Mouse (Mus musculus) cerebellum, adult 8-10 months (tissue): ENCODE results near the gene Etnk1.
"Not testable (repeated sequence)": the region's sequence is repeated elsewhere in the genome, so short reads cannot be mapped to it uniquely, and the experiment has no call there.

Experiments used
- DNase-seq: peaks from one replicate; pipeline ENCODE4 v3.0.0; 2022

The Etnk1 gene

DNA sequence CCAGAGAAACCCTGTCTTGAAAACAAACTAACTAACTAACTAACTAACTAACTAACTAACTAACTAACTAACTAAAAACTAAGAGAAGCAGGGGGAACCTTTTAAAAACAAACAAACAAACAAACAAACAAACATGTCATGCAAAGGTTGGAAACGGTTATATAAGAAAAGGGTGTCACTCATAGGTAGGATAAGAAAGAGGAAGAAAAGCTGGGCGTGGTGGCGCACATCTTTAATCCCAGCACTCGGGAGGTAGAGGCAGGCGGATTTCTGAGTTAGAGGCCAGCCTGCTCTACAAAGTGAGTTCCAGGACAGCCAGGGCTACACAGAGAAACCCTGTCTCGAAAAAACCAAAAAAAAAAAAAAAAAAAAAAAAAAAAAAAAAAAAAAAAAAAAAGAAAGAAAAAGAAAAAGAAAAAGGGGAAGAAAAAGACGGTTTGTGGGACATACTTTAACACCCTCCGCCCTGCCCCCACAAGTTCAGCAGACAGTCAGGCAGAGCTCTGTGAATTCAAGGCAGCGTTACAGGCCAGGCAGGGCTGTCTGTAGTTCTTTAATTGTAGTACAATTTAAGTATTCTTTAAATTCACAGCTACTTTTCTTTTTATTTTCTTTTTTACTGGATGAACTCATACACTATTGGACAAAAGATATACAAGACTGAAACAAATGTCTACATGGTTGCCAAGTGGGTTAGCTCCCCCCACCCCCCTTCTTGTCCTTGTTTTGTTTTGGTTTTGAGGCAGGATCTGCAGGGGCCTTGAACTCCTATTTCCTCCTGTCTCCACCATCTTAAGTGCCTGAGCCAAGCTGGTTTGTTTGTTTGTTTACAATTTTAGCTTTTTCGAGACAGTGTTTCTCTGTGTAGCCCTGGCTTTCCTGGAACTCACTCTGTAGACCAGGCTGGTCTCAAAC lies 15.7 kb upstream of the Etnk1 start:
- DNase-seq = not testable (repeated sequence)

DNA sequence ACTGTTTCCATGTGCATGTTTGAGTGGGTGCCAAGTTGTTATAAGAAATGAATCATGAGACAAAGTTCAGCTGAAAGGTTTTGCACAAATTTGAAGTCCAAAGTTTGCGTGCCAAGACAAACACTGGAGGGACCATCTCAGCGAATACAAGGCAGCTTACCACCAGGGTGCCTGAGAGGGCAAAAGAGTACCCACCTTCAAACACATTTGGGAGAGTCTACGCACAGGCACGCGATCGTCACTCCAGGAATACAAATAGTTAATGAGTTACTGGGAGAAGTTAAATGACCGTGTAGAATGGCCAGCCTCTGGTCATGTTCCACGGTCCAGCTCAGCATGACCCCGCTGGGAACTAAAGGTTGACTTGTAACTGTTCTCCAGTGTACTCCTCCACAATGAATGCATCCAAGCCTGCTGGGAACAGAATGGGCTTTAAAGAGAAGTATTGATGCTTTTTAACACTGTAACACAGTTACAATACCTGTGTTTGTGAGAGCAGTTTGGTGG lies 14.6 kb upstream of the Etnk1 start:
- DNase-seq = no peak

DNA sequence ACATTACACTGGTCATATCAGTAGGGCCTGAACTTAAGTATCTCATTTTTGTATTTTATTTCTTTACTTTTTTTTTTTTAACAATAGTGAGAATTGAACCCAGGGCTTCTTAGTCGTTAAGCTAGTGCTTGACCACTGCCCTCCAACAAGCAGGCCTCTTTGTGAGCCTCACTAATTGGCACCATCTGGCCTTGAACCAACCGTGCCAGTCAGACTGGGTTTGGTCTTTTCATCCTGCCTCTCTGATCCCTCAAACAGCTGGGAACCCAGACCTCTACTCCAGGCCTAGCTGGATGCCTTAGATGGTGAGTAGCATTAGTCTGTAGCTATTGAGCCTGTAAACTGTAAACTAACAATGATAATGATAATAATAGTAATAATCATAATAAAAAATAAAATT lies 13.9 kb upstream of the Etnk1 start:
- no peak for DNase-seq

DNA sequence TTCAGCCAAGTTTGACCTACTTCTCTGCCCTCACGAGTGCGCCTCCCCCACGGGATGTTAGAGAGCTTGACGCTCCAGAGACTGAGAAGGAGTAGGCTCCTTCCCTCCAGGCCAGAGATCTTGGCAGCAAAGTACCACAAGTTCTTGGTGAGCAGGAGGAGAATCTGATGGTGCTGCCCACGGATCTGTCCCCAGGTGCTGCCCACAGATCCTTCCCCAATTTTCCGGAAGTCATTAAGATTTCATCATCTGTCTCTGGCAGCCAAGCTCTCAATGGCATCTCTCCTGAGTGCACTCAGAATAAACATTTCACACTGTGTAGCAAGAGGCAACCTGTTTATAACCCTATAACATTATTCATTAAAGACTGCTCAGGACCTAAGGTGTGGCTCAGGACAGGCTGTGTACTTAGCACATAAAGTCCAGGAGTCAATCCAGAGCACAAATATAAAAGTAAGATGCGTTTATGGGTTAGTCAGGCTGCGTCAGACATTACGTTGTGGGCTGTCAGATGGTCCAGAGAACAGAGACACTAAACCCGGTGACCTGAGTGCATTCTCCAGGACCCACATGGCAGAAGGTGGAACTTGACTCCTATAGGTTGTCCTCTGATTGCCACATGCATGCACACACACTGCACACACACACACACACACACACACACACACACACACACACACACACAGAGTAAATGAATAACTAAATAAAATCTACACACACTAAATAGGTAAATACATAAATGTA lies 13.1 kb upstream of the Etnk1 start:
- DNase-seq = no peak

DNA sequence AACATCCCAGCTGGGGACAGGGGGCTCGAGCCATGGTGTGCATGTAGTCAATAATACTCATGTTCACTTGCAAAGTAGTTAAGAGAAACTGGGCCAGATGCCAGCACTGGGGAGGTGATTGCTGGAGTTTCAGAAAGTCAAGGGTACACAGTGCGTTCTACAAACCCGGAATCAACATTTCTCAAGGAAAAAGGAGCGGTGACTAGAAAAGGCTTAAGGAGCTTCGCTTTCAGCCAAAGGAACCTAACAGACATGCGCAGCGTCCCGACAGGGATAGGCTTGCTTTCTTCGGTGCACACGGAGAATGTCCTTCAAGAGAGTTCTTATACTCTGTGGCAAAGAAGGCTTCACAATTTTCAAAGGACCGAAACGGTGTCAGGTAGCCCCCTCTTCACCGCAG lies 12.1 kb upstream of the Etnk1 start:
- no peak for DNase-seq

DNA sequence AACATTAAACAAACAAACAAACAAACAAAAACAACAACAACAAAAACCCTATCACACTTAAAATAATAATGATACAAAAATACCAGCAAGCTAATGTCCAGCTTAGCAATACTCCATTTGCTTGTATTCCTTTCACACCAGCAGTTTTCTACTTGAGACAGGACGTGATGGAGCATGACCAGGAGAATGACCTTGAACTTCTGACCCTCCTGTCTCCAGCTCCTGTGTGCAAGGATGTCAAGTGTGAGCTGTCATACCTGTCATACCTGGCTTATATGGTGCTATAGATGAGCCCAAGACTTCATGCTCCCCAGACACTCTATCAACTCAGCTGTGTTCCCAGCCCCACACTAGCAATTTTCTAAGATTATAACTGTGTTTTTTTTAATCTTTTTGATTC lies 11.0 kb upstream of the Etnk1 start:
- DNase-seq = no peak

DNA sequence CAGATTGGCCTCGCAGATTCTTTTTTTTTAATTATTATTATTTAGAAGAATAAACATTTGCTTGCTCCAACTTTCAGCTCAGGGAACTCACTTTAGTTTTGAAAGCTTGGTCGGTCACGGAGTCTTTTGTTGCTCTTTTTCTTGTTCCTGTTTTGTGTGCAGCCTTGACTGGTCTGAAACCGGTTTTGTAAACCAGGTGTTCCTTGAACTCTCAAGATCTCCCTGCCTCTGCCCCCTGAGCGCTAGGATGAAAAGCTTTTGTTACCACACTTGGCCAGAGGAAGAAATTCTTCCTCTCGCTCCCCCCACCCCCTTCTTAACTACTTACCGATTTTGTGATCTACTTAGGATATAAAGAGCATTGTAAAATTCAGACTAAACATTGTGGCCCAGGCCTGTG lies 10.3 kb upstream of the Etnk1 start:
- DNase-seq = no peak

DNA sequence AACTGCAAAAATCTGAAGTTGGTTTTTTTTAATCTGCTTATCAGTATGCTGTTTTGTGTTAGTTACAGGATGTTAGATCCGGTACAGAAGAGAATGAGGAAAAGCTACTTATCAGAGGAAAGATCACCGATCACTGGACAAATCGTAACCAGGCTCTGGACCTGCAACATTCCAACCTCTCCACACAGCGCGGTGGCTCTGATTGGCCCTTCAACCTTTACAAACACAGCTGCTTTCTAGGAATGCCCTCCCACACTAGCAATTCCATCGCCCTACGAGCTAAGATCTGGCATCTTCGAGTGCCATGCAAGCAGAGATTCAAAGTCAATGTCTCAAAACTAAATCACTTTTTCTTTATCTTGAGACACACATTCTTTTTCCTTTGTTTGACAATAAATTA lies 9.6 kb upstream of the Etnk1 start:
- no peak for DNase-seq

DNA sequence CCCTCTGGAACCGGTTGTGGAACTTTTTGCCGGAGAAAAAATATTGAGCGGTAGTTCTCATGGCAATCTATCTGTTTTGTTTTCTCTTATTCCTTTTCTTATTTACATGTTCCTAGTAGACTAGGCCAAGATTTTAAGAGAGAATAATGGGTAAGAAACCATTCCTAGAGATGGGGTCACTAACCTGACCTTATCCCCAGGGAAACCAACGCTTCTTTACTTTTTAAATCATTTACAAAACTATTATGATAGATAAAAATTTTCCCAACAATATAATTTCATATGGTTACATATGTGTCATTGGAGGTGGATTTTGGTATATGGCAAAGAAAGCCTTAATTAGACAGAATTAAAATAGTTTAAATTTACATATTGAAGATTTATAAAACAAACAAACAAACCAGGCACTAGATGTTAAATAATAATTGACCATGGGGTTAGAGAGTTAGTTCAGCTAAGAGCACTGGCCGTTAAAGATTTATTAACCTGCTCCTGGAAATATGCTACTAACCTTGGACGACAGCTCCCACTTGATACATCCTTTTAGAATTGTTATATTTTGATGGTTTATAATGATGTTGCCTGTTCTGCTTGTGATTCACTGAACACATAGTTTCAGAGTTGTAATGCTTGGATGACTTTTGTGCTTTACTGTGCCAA lies 6.3 kb upstream of the Etnk1 start:
- DNase-seq = no peak

DNA sequence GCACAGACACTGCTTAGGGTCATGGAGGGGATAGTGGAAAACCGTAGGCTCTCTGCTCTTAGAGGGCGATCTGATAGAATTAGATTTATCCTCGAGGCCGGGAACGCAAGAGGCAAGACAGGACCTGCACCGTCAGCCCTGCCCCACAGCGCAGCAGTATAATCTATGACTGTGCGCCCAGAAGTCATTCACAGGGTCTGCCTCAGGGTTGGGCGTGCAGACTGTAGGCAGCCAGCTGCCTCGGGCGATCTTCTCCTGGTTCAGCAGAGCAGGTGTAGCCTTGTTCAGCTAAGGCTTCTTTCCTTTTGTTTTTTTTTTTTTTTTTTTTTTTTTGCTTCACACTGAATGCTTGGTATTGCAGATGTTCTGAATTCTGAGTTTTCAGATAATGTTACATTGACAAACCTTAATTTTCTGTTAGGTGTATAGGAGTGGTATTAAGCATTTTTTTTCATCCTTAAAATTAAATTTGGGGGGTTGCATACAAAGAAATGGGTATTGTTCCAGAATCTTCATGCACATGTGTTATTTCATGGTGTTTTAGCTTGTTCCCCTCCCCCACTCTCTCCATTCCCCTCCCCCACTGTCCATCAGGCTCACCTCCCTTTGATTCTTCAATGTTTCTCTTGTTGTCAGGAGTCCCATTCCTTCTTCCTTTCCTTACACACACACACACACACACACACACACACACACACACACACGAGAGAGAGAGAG lies 4.7 kb upstream of the Etnk1 start:
- no peak for DNase-seq

DNA sequence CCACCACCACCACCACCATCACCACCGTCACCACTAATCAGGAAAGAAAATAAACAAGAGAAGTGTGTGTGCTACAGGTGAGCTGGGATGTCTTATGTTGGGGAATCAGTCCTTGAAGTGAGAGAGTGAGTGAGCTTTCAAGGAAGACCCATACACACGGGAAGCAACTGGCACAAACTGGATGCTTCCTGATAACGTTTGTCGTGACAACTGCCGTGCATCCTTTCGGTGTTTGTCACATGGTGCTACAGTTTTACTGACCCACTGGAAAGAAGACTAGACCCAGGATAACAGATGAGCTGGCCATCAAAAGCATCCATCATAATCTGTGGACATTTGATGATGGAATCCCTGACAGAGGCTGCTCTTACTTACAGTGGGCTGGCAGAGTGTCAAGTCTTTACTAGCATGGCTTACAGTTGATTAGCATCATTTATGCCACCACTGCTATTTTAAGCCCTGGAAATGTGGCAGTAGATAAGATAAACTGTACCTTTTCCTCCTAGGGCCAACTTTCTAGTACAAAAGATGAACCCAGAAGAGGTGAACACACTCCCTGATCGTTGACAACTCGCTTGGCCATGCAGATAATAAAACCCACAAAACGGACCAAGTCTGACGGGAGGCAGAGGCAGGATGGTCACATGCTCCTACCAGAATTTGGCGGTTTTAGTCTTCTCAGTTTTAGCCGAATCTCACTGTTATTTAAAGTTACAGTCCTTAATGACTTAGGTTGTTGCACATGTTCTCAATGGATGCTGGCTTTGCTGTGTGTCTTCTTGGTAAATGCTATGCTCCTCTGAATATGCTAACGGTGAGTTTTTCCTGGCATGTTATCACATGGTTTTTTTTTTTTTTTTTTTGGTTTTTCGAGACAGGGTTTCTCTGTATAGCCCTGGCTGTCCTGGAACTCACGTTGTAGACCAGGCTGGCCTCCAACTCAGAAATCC lies 2.8 kb upstream of the Etnk1 start:
- DNase-seq = no peak

DNA sequence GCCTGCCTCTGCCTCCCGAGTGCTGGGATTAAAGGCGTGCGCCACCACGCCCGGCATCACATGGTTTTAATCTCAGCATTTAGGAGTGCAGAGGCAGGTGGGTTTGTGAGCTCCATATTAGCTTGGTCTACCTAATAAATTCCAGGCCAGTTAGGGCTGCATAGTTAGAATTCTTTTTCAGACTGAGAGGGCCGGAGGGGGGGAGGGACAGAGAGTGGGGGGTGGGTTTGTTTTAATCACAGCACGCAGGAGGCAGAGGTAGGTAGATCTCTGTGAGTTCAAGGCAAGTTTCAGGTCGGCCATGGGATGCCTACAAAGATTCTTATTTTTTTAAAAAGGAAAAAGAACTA lies 2.1 kb upstream of the Etnk1 start:
- no peak for DNase-seq

DNA sequence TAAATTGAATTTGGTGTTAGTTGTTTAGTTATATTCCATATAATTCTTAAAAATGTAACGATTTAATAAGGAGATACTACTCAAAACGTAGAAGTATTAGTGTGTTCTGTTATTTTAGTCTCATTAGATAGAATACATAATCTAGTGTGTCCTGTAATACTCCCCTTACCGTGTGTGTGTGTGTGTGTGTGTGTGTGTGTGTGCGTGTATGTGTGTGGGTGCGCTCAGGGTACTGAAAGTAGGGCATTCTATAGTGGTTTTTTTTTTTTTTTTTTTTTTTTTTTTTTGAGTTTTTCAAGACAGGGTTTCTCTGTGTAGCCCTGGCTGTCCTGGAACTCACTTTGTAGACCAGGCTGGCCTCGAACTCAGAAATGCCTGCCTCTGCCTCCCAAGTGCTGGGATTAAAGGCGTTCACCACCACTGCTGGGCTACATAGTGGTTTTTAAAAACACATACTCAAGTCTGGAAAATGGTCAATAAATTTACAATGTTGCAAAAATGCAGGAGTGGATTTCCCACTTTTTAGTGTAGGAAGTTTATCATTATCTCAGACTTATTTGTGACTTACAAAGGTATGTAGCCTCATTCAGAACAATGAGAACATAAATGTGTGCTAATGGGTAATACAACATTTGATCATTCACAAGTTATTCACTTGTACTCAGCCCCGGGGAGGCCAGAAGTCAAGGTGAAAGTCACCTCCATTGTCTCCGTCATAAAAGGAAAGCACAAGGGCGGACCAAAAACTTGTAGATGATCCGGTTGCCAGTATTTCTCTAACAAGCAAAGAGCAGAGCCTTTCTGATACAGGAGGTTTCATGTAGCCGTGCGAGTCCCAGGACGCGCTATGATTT lies 1.4 kb upstream of the Etnk1 start:
- DNase-seq = no peak

DNA sequence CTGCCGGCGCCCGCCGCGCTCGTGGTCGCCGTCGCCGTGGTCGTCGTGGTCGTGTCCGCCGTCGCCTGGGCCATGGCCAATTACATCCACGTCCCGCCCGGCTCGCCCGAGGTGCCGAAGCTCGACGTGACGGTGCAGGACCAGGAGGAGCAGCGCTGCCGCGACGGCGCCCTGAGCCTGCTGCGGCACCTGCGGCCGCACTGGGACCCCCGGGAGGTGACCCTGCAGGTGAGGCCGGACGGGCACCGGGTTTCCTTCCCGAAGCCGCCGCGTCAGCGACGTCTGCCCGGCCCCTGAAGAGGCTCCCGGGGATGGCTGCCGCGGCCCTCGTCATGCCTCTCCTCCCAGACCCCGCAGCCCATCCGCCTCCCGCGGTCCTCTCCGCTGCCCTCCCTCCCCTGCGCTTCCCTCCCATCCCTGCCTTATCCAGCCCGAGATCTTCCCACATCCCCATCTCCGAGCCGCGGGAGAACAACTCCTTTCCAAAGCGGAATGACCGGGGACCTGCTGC lies 443 bp downstream of the Etnk1 start:
- DNase-seq = no peak

DNA sequence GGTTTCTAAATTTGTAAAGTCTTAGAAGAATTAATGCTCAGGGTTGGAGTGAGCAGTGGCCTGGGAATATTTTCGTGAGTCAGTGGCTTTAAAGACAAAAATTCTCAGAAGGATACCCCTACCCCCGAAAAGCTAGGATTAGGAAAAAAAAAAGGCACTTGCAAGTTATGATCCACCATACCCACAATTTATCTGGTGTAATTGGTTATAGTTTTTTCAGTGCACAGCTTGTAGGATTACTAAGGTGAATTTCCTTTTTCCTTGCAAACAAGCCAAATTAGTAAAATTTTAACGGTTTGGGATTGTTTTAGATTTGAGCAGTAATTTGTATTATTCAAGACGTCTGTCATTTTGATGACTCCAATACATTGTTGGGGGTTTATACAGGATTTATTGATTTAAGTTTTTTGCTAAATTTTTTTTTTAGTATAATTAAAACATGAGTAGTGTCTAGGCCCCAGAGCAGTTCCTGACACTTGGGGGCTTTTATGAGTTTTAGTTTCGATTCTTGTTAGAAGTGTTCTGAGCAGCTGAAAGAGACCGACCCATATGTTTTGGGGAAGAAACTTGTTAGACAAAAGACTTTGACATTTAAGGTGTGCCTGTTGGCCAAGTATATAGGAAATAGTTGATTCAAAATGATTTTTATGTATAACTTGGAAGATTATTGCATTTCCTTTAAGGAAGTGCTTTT lies 1.1 kb downstream of the Etnk1 start:
- DNase-seq = no peak

DNA sequence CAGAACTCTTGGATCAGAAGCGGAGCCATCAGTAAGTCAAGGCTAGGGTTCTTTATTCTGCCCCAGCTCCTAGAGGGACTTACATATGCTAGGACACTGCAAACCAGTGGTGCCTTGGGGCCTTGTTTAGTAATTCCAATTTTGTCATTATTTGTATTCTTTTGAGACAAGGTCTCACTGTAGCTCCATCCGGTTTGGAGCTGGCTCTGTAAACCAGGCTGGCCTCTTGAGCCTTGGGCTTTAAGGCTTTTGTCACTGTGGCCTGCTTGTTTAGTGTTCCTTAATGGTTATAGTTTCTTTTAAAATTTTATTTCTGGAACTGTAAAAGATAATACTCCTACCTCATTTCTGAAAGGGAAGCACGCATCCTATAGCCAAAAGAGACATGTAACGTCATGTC lies 2.4 kb downstream of the Etnk1 start:
- DNase-seq = no peak

DNA sequence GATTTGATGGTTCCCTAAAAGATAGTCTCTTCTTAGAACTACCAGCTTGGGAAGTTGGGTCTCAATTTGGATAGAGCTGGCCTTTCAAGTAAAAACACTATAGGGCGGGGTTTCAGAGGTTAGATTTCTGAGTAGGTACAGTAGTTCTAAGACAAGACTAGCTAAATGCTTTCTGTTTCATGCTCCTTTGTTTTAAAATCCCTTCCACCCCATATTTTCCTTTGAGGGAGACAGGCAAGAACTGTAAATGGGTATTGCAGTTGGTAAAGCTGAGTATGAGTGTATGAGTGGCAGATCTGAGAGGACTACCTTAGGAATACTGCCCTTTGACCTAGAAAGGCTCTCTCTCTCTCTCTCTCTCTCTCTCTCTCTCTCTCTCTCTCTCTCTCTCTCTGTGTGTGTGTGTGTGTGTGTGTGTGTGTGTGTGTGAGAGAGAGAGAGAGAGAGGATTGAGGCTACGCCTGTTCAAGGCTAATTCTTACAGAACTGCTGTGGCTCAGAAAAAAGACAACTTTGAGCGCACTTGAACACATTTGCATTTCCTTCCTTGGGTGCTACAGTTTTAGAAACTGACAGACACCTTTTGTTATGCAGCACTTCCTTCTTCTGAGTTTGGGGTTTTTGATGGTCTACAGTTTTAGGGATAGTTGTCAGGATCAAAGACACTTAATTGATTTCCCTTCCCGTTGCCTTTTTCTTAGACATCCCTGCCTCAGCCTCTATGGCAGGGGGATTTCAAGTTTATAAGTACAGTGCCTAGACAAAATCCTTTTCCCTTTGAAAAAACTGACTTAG lies 3.3 kb downstream of the Etnk1 start:
- no peak for DNase-seq

DNA sequence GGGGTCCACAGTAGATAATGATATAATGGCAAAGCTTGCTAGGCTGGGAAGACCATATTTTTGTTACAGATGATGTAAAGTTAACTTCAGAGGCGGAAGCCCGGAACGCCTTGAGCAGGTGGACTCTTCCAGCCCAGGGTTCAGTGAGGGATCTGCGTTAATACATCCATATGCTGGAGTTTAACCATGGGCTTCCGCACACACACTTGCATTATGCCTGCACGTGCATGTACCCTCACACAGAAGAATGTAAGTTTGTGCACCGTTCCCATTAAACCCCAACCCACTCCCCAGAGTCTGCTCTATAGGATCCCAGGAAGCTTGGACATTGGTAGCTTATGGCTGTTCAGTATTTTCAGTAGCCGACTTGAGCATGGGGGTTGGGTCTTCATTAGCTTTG lies 4.0 kb downstream of the Etnk1 start:
- no peak for DNase-seq
